Mouse (Mus musculus) ES-Bruce4 (cell line): ENCODE data around the gene Dpp8.

Source experiments
- CTCF ChIP-seq: IDR thresholded peaks from one replicate; pipeline ENCODE4 v1.8.1; 2011; ENCODE audit warnings: low read depth, low read length
- EP300 ChIP-seq: IDR thresholded peaks from 2 replicates; pipeline ENCODE4 v1.6.1; 2011; ENCODE audit warnings: low read depth, low read length; ENCODE audit not compliant: insufficient read depth

- TF ChIP-seq CTCF (peak; percentile 71), EP300 (no peak)
Observed at GRCm38 (mm10) chr9:65123552-65124168, 91.4 kb downstream of the Dpp8 start.
